Mouse (Mus musculus): ENCODE results near the gene Pkig.

- TF ChIP-seq POLR2A (IDR thresholded peaks at IDR 0.05; ENCODE audit: borderline replicate concordance, control insufficient read depth, low read depth, low read length) (no peak), CTCF (IDR thresholded peaks at IDR 0.05; ENCODE audit: control insufficient read depth, insufficient read depth, low read length) (no peak)
Observed at GRCm38 (mm10) chr2:163766890-163767289, 108.7 kb downstream of the Pkig start.
